Mouse (Mus musculus): ENCODE data around the gene Nenf. TPM values are rescaled to one million over a fixed set of nuclear protein-coding genes. Genes with fewer than 3 reads are reported as not detected.
A peak's percentile ranks its signal among the peaks of the same experiment; 100 is the strongest.

The Nenf gene
- total RNA-seq, 1 experiment: 31.2 TPM

DNA sequence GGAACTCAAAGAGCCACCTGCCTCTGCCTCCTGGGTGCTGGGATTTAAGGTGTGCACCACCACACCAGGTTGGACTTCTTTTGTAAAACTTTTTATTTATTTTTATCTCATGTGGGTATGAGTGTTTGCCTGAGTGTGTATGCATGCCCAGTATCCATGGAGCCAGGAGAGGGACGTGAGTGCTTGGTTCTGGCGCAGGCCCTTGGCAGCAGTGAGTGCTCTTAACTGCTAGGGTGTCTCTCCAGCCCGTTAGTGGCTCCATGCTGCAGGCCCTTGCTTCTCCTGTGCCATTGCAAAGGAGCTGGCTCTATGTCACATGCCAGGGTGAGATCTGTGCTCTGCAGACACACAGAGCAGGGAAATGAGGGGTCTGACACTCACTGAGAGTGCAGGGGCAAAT is 14.3 kb downstream of the Nenf start:
- DNase-seq (ENCODE audit: low read depth, low spot score): no peak
- Histone ChIP-seq H3K9ac (ENCODE audit: insufficient read depth, low read depth, low read length, poor library complexity, severe bottlenecking) (no peak overlapping the region), H3K36me3 (ENCODE audit: control insufficient read depth, insufficient read depth, low read length, poor library complexity, severe bottlenecking) (no peaks in the 10 kb centered on the region), H3K9me3 (ENCODE audit: control insufficient read depth, insufficient read depth, low read depth, low read length) (no peaks in the 10 kb centered on the region), H3K4me3 (ENCODE audit: insufficient read depth in 1 of 2, low read depth in 1 of 2, low read length in 2 of 2, poor library complexity in 1 of 2, severe bottlenecking in 1 of 2) (no peak overlapping the region), H3K27ac (ENCODE audit: insufficient read depth, low read depth, low read length, poor library complexity, severe bottlenecking) (no peak overlapping the region), H3K4me1 (ENCODE audit: control insufficient read depth in 2 of 2, insufficient read depth in 2 of 2, low read length in 2 of 2, poor library complexity in 1 of 2) (no peaks in the 10 kb centered on the region)
- in situ Hi-C loops (cut with MboI; ENCODE audit: low sequenced_read_pairs in 2 of 2, unreplicated experiment in 2 of 2): no loop called here
- TF ChIP-seq MAFK (IDR thresholded peaks at IDR 0.05; ENCODE audit: insufficient read depth, low read depth, low read length): no peak

- in situ Hi-C loops (cut with MboI; ENCODE audit: low sequenced_read_pairs in 2 of 2, unreplicated experiment in 2 of 2): no loop called here
- no peak for TF ChIP-seq MAFK (IDR thresholded peaks at IDR 0.05; ENCODE audit: insufficient read depth, low read depth, low read length)
- TF ChIP-seq CHD2 (IDR thresholded peaks at IDR 0.05; ENCODE audit: low read depth, low read length): no peak
- no peak for TF ChIP-seq HCFC1 (IDR thresholded peaks at IDR 0.05; ENCODE audit: borderline replicate concordance, insufficient read depth, low read length)
Observed at GRCm38 (mm10) chr1:191301903-191302302, 16.1 kb downstream of the Nenf start.

GRCm38 (mm10) chr1:191299215-191299942 is 18.6 kb downstream of the Nenf start:
- no peak overlapping the region for H3K27ac ChIP-seq (ENCODE audit: insufficient read depth, low read depth, low read length, poor library complexity, severe bottlenecking)
- no peak overlapping the region for H3K9ac ChIP-seq (ENCODE audit: insufficient read depth, low read depth, low read length, poor library complexity, severe bottlenecking)
- no peaks in the 10 kb centered on the region for H3K4me1 ChIP-seq (ENCODE audit: control insufficient read depth in 2 of 2, insufficient read depth in 2 of 2, low read length in 2 of 2, poor library complexity in 1 of 2)
- no peaks in the 10 kb centered on the region for H3K36me3 ChIP-seq (ENCODE audit: control insufficient read depth, insufficient read depth, low read length, poor library complexity, severe bottlenecking)
- 0 out of 2 replicates have a peak, but pooled peaks have one; percentile 38 for TF ChIP-seq ZC3H11A (IDR thresholded peaks at IDR 0.05; ENCODE audit: borderline replicate concordance, low read depth, low read length)
- TF ChIP-seq ZNF384 (IDR thresholded peaks at IDR 0.05; ENCODE audit: low read depth, low read length): no peak
- DNase-seq (ENCODE audit: low read depth, low spot score): no peak
- in situ Hi-C loops (cut with MboI; ENCODE audit: low sequenced_read_pairs in 2 of 2, unreplicated experiment in 2 of 2): loop anchor here in 1 of 2 experiments (25.0 kb wide), 1 partner anchor 212 kb away; the partner anchor contains the start of gene Batf3
- no peak overlapping the region for H3K4me3 ChIP-seq (ENCODE audit: insufficient read depth in 1 of 2, low read depth in 1 of 2, low read length in 2 of 2, poor library complexity in 1 of 2, severe bottlenecking in 1 of 2)
- no peaks in the 10 kb centered on the region for H3K9me3 ChIP-seq (ENCODE audit: control insufficient read depth, insufficient read depth, low read depth, low read length)

More at GRCm38 (mm10) chr1:191301903-191302302, 16.1 kb downstream of the Nenf start:
- H3K4me1 ChIP-seq (ENCODE audit: control insufficient read depth in 2 of 2, insufficient read depth in 2 of 2, low read length in 2 of 2, poor library complexity in 1 of 2): no peaks in the 10 kb centered on the region
- no peaks in the 10 kb centered on the region for H3K9me3 ChIP-seq (ENCODE audit: control insufficient read depth, insufficient read depth, low read depth, low read length)
- H3K4me3 ChIP-seq (ENCODE audit: insufficient read depth in 1 of 2, low read depth in 1 of 2, low read length in 2 of 2, poor library complexity in 1 of 2, severe bottlenecking in 1 of 2): no peak overlapping the region
- no peak overlapping the region for H3K27ac ChIP-seq (ENCODE audit: insufficient read depth, low read depth, low read length, poor library complexity, severe bottlenecking)
- H3K9ac ChIP-seq (ENCODE audit: insufficient read depth, low read depth, low read length, poor library complexity, severe bottlenecking): no peak overlapping the region
- no peaks in the 10 kb centered on the region for H3K36me3 ChIP-seq (ENCODE audit: control insufficient read depth, insufficient read depth, low read length, poor library complexity, severe bottlenecking)
- no peak for DNase-seq (ENCODE audit: low read depth, low spot score)

DNA sequence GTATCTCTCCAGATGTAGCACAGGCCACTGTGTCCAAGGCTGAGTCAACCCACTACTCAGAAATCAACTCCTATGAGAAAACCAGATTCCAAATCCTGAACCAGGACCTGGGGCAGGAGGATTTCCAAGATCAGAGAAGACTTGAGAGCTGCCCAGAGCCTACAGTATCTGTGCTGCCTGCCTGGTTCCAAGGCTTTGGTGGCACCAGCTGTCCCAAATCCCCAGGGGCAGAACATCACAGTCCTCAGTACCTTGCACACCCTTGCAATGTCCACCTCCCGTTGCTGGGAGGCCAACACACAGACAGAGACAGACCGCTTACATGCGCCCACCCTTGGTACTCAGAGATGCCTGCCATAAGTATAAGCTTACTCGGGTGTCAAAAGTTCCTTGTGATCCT is 19.7 kb downstream of the Nenf start:
- in situ Hi-C loops (cut with MboI; ENCODE audit: low sequenced_read_pairs in 2 of 2, unreplicated experiment in 2 of 2): loop anchor here in 1 of 2 experiments (25.0 kb wide), 1 partner anchor 211 kb away; the partner anchor contains the start of gene Batf3

DNA sequence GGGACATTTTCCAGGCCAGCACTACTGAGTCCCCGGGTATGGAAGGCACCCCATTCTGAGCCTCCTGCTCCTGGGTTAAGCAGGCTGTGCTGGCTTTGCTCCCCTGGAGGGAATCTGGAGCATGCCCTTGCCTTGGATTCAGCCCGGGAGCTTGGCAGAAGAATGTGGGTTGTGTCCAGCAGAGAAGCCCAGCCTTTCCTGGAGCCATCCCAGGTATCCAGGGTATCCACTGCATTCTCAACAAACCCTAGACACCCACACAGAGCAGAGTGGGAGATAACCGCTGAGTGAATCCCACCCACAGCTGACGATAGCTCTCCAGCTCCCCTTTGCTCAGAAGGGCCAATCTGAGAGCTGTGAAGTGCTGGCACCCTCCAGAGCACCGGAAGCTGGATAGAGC is 21.5 kb downstream of the Nenf start:
- H3K4me3 ChIP-seq (ENCODE audit: insufficient read depth in 1 of 2, low read depth in 1 of 2, low read length in 2 of 2, poor library complexity in 1 of 2, severe bottlenecking in 1 of 2): no peak overlapping the region
- no peak overlapping the region for H3K27ac ChIP-seq (ENCODE audit: insufficient read depth, low read depth, low read length, poor library complexity, severe bottlenecking)
- no peaks in the 10 kb centered on the region for H3K4me1 ChIP-seq (ENCODE audit: control insufficient read depth in 2 of 2, insufficient read depth in 2 of 2, low read length in 2 of 2, poor library complexity in 1 of 2)
- no peaks in the 10 kb centered on the region for H3K36me3 ChIP-seq (ENCODE audit: control insufficient read depth, insufficient read depth, low read length, poor library complexity, severe bottlenecking)
- no peaks in the 10 kb centered on the region for H3K9me3 ChIP-seq (ENCODE audit: control insufficient read depth, insufficient read depth, low read depth, low read length)
- TF ChIP-seq ZNF384 (IDR thresholded peaks at IDR 0.05; ENCODE audit: low read depth, low read length): no peak
- TF ChIP-seq MAFK (IDR thresholded peaks at IDR 0.05; ENCODE audit: insufficient read depth, low read depth, low read length): no peak
- no peak for TF ChIP-seq HCFC1 (IDR thresholded peaks at IDR 0.05; ENCODE audit: borderline replicate concordance, insufficient read depth, low read length)
- no peak for TF ChIP-seq CHD2 (IDR thresholded peaks at IDR 0.05; ENCODE audit: low read depth, low read length)
- no peak for TF ChIP-seq ZC3H11A (IDR thresholded peaks at IDR 0.05; ENCODE audit: borderline replicate concordance, low read depth, low read length)
- H3K9ac ChIP-seq (ENCODE audit: insufficient read depth, low read depth, low read length, poor library complexity, severe bottlenecking): no peak overlapping the region
- in situ Hi-C loops (cut with MboI; ENCODE audit: low sequenced_read_pairs in 2 of 2, unreplicated experiment in 2 of 2): loop anchor here in 1 of 2 experiments (25.0 kb wide), 1 partner anchor 209 kb away; the partner anchor contains the start of gene Batf3
- DNase-seq (ENCODE audit: low read depth, low spot score): no peak

More for the DNA sequence above, 19.7 kb downstream of the Nenf start:
- no peaks in the 10 kb centered on the region for H3K9me3 ChIP-seq (ENCODE audit: control insufficient read depth, insufficient read depth, low read depth, low read length)
- H3K9ac ChIP-seq (ENCODE audit: insufficient read depth, low read depth, low read length, poor library complexity, severe bottlenecking): no peak overlapping the region
- H3K27ac ChIP-seq (ENCODE audit: insufficient read depth, low read depth, low read length, poor library complexity, severe bottlenecking): no peak overlapping the region
- H3K36me3 ChIP-seq (ENCODE audit: control insufficient read depth, insufficient read depth, low read length, poor library complexity, severe bottlenecking): no peaks in the 10 kb centered on the region
- H3K4me1 ChIP-seq (ENCODE audit: control insufficient read depth in 2 of 2, insufficient read depth in 2 of 2, low read length in 2 of 2, poor library complexity in 1 of 2): no peaks in the 10 kb centered on the region
- no peak for DNase-seq (ENCODE audit: low read depth, low spot score)
- TF ChIP-seq CHD2 (IDR thresholded peaks at IDR 0.05; ENCODE audit: low read depth, low read length): no peak
- TF ChIP-seq HCFC1 (IDR thresholded peaks at IDR 0.05; ENCODE audit: borderline replicate concordance, insufficient read depth, low read length): no peak
- no peak overlapping the region for H3K4me3 ChIP-seq (ENCODE audit: insufficient read depth in 1 of 2, low read depth in 1 of 2, low read length in 2 of 2, poor library complexity in 1 of 2, severe bottlenecking in 1 of 2)

Measured in ES-E14 (cell line).